Comparison of ENCODE assay signal across 25 mouse cellular contexts in the genomic region with DNA sequence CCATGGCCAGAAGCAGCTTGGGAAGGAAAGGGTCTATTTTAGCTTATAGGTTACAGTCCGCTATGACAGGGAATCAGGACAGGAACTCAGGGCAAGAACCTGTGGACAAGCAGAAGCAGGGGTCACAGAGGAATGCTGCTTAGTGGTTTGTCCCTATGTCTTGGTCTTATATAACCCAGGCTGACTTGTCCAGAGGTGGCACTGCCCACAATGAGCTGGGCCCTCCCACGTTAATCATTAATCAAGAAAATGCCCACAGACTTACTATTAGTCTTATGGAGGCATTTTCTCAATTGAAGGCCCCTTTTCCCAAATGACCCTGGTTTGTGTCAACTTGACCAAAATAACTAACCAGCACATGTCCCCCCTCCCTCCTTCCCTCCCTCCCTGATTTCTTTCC. TPM values are rescaled to one million over a fixed set of nuclear protein-coding genes. Genes with fewer than 3 reads are reported as not detected.
DNase-seq lines count a peak whose midpoint lies in the region; ATAC-seq and TF ChIP-seq lines count a peak whose summit lies in the region.
"Had no signal": no experiment of that assay in that cellular context is flagged by ENCODE, and none has a peak within 500 bp of the region (broad histone marks: within the 10 kb centered on the region; RNA-seq: fewer than 3 reads in every experiment).

No protein-coding gene starts in this region.

- no peaks in the 10 kb centered on the region for H3K27me3 ChIP-seq in liver, adult 2 months (ENCODE audit: control insufficient read depth, insufficient read depth, low read length)
- H3K27me3 ChIP-seq in liver, embryonic 11.5 days (replicated peaks; ENCODE audit: control insufficient read depth, insufficient read depth, low read length), result peaks cover 33% of the 10 kb centered on the region

- H3K27ac ChIP-seq in liver, adult 2 months (replicated peaks; ENCODE audit: insufficient read depth, low read depth, low read length), result peak overlapping the region; percentile 71
- H3K27ac ChIP-seq in liver, embryonic 11.5 days (ENCODE audit: low read depth, low read length), result no peak overlapping the region
- H3K27ac ChIP-seq: hindbrain, postnatal 0 days; intestine, embryonic 15.5 days; limb, embryonic 12.5 days; liver, embryonic 12.5 days; midbrain, embryonic 12.5 days had no signal

- H3K36me3 ChIP-seq in liver, adult 2 months (ENCODE audit: control insufficient read depth, insufficient read depth, low read length), result no peaks in the 10 kb centered on the region
- no peaks in the 10 kb centered on the region for H3K36me3 ChIP-seq in liver, embryonic 11.5 days (ENCODE audit: control insufficient read depth, insufficient read depth, low read length)
- H3K36me3 ChIP-seq: G1E; intestine, embryonic 15.5 days; limb, embryonic 12.5 days; liver, embryonic 12.5 days; midbrain, embryonic 12.5 days had no signal

- H3K79me2 ChIP-seq in liver, adult 2 months (ENCODE audit: control insufficient read depth, insufficient read depth, low read length), result peaks cover 17% of the 10 kb centered on the region; the same call in 1 of the 2 replicates

- intact Hi-C loops in heart, postnatal 36 days (cut with DNase I), result no loop called here

- H3K9ac ChIP-seq in liver, adult 2 months (ENCODE audit: low read depth, low read length), result no peak overlapping the region
- no peak overlapping the region for H3K9ac ChIP-seq in liver, embryonic 11.5 days (ENCODE audit: low read depth, low read length)
- H3K9ac ChIP-seq: intestine, embryonic 15.5 days; limb, embryonic 12.5 days; liver, embryonic 12.5 days; liver, postnatal 0 days; midbrain, embryonic 12.5 days had no signal

- peak; percentile 62 for DNase-seq in heart, adult 11 months
- DNase-seq in heart, postnatal 36 days, result no peak
- peak; percentile 79 for DNase-seq in liver, adult 2 months (ENCODE audit: extremely low read depth, low read depth, low spot score)
- no peak for DNase-seq in liver, embryonic 11.5 days (ENCODE audit: low spot score)
- DNase-seq in kidney, postnatal 14 days, result peak; percentile 69
- DNase-seq in embryo, embryonic 11 days, result no peak
- no peak for DNase-seq in cerebellum, adult 8-10 months
- DNase-seq: adrenal gland, adult 8-10 months; cerebellum, adult 9-10 months; gastrocnemius, postnatal 10 days; heart, postnatal 14 days; layer of hippocampus, adult 9-11 months; liver, postnatal 0 days; lung, postnatal 36 days; right cerebral cortex, postnatal 25 days; thymus, postnatal 25 days had no signal

- H3K4me1 ChIP-seq in liver, adult 2 months (ENCODE audit: control insufficient read depth, insufficient read depth, low read length), result peaks cover 15% of the 10 kb centered on the region
- no peaks in the 10 kb centered on the region for H3K4me1 ChIP-seq in liver, embryonic 11.5 days (replicated peaks; ENCODE audit: control insufficient read depth, insufficient read depth, low read length)

- peak; percentile 48; the same call in 1 of the 2 replicates for TF ChIP-seq POLR2A in liver, adult 2 months (IDR thresholded peaks at IDR 0.05; ENCODE audit: extremely low read depth, insufficient read depth, low read length)

- H3K4me3 ChIP-seq in liver, adult 2 months (ENCODE audit: insufficient read depth, low read depth, low read length), result no peak overlapping the region
- H3K4me3 ChIP-seq in liver, embryonic 11.5 days (ENCODE audit: low read depth, low read length), result no peak overlapping the region
- H3K4me3 ChIP-seq: erythroblast, embryonic 14.5 days; intestine, embryonic 15.5 days; limb, embryonic 12.5 days; liver, embryonic 12.5 days; midbrain, embryonic 12.5 days; myocyte had no signal

- no peaks in the 10 kb centered on the region for H3K9me3 ChIP-seq in liver, embryonic 11.5 days (ENCODE audit: control insufficient read depth, low read length)
- H3K9me3 ChIP-seq: intestine, embryonic 15.5 days; limb, embryonic 12.5 days; liver, embryonic 12.5 days; midbrain, embryonic 12.5 days had no signal

- 33% methylated on average over 2 of the region's 2 CpGs for WGBS in liver, adult 2 months
- WGBS in liver, embryonic 11.5 days, result 81% methylated on average over 2 of the region's 2 CpGs

- no peak for TF ChIP-seq CTCF in liver, adult 2 months (IDR thresholded peaks at IDR 0.05; ENCODE audit: low read depth, low read length)

- no peak overlapping the region for H3K4me2 ChIP-seq in liver, embryonic 11.5 days
- H3K4me2 ChIP-seq: intestine, embryonic 15.5 days; limb, embryonic 12.5 days; liver, embryonic 12.5 days; midbrain, embryonic 12.5 days had no signal

- ATAC-seq in liver, embryonic 11.5 days (replicated peaks; ENCODE audit: low FRiP score), result no peak
- ATAC-seq: hindbrain, postnatal 0 days; intestine, embryonic 15.5 days; liver, embryonic 12.5 days; liver, postnatal 0 days had no signal

RNA-seq across cellular contexts. Expression of gene Dclk3, which starts 2.3 kb away (rescaled TPM):
- total RNA-seq in heart, postnatal 36 days (2021), result under 1 TPM; 0.24 to 0.39 TPM
- total RNA-seq in liver, adult 2 months (2014; rRNA removed), result 10.1 and 10.5 TPM in 2 replicates
- 4.3 and 4.8 TPM in 2 replicates for polyA plus RNA-seq in liver, adult 2 months (2012; rRNA removed)
- 0.07 and 0.19 TPM in 2 replicates for polyA plus RNA-seq in liver, embryonic 11.5 days (2014; fragmentation: Nextera tagmentation; extraction: Ambion mirVana)
- total RNA-seq: megakaryocyte, adult 5-6 weeks had no signal
- polyA plus RNA-seq: erythroblast, embryonic 14.5 days; G1E; myocyte had no signal

Comparison
In these comparisons a context has a peak if more than half of its experiments do, and no peak if none do; other contexts are left out.
1. DNase-seq: peak in heart, adult 11 months (single experiment), liver, adult 2 months (single experiment) and kidney, postnatal 14 days (single experiment); none in heart, postnatal 36 days (0 of 2), liver, embryonic 11.5 days (single experiment), embryo, embryonic 11 days (single experiment) and cerebellum, adult 8-10 months (single experiment).